Mouse (Mus musculus): ENCODE measurements around the gene Ecsit. TPM values are rescaled to one million over a fixed set of nuclear protein-coding genes. Genes with fewer than 3 reads are reported as not detected.

The Ecsit gene
- polyA plus RNA-seq, 1 experiment from 2014 or later = 32.4 TPM

DNA sequence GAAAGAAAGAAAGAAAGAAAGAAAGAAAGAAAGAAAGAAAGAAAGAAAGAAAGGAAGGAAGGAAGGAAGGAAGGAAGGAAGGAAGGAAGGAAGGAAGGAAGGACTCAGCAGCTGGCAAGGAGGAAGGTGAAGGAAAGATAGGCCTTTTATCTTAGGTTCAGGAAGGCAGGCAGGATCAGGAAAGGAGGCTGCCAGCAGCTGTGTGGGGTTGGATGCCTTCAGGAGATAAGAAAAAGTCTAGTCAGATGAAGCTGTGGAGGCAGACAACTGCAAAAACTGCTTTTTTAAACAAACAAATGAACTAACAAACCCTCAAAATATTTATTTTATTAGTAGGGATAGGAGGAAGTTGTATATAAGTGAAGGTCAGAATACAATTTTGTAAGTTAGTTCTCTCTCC, 36.3 kb upstream of the Ecsit start:
- ATAC-seq (ENCODE audit: low FRiP score) (no peak), DNase-seq (ENCODE audit: low spot score) (no peak)
- Histone ChIP-seq H3K9ac (ENCODE audit: low read depth, low read length) (no peak overlapping the region), H3K9me3 (ENCODE audit: control insufficient read depth, low read length) (no peaks in the 10 kb centered on the region), H3K36me3 (ENCODE audit: control insufficient read depth, insufficient read depth, low read length) (no peaks in the 10 kb centered on the region), H3K4me3 (ENCODE audit: low read depth, low read length) (no peak overlapping the region), H3K4me2 (replicated peaks; ENCODE audit: low read depth, low read length) (no peak overlapping the region), H3K4me1 (replicated peaks; ENCODE audit: control insufficient read depth, insufficient read depth, low read length) (0 out of 2 replicates have a peak, but pooled peaks cover 3% of the 10 kb centered on the region), H3K27ac (ENCODE audit: low read depth, low read length) (no peak overlapping the region), H3K27me3 (ENCODE audit: control insufficient read depth, insufficient read depth, low read length) (no peaks in the 10 kb centered on the region)

DNA sequence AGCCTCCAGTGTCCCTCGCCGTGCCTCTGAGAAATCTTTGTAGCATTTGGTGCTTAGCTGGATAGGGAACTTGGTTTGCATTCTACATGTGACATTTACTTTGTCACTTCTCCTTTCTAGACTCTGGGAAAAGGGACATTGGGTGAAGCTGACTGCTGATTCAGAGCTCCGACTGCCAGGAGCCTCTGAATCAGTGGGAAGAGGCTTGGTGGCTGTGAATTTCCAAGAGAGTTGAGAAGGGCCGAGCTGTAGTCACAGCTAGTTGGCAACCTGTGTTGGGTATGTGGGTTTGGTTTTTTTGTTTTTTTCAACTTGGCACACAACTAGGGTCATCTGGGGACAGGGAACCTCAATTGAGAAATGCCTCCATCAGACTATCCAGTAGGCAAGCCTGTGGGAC, 34.3 kb upstream of the Ecsit start:
- Histone ChIP-seq H3K27me3 (ENCODE audit: control insufficient read depth, insufficient read depth, low read length) (no peaks in the 10 kb centered on the region), H3K36me3 (ENCODE audit: control insufficient read depth, insufficient read depth, low read length) (no peaks in the 10 kb centered on the region), H3K9ac (ENCODE audit: low read depth, low read length) (no peak overlapping the region), H3K4me1 (replicated peaks; ENCODE audit: control insufficient read depth, insufficient read depth, low read length) (peaks cover 7% of the 10 kb centered on the region; the same call in 1 of the 2 replicates), H3K9me3 (ENCODE audit: control insufficient read depth, low read length) (no peaks in the 10 kb centered on the region), H3K4me3 (ENCODE audit: low read depth, low read length) (no peak overlapping the region), H3K27ac (ENCODE audit: low read depth, low read length) (no peak overlapping the region), H3K4me2 (replicated peaks; ENCODE audit: low read depth, low read length) (no peak overlapping the region)
- 85% methylated on average over 4 of the region's 4 CpGs for WGBS
- ATAC-seq (ENCODE audit: low FRiP score) (no peak), DNase-seq (ENCODE audit: low spot score) (no peak)

DNA sequence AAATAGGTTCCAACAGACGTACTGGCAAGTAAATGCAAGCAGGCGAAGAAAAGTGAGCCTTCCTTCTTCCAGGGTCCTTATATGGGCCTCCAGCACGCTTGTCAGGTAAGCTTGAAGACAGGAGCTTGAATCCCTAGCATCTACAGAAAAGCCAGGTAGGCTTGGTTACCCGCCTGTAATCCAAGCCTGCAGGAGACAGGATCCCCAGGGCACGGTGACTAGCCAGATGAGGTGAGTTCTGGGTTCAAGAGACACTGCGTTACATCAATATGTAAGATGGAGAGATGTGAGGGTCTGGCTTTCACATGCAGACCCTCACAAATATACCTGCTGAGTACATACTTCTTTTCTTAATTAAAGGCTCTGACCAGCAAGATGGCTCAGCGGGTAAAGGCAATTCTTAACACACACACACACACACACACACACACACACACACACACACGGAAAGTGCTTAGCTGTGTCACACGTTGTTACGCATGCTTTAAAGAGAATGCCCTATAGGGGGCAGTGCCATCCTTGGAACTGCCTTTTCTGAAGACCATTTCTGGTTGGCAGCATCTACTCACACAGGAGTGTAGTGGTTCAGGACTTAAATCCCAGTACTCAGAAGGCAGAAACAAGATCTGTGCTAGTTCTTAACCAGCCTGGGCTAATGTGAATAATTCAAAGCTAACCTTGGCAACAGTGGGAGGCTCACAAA, 32.7 kb upstream of the Ecsit start:
- ATAC-seq (ENCODE audit: low FRiP score) = no peak
- H3K27ac ChIP-seq (ENCODE audit: low read depth, low read length) = no peak overlapping the region
- H3K4me2 ChIP-seq (replicated peaks; ENCODE audit: low read depth, low read length) = peak overlapping the region; percentile 81
- H3K4me3 ChIP-seq (ENCODE audit: low read depth, low read length) = peak overlapping the region; percentile 85
- DNase-seq (ENCODE audit: low spot score) = peak; percentile 62
- no peaks in the 10 kb centered on the region for H3K27me3 ChIP-seq (ENCODE audit: control insufficient read depth, insufficient read depth, low read length)
- WGBS = 43% methylated on average over 10 of the region's 10 CpGs
- H3K4me1 ChIP-seq (replicated peaks; ENCODE audit: control insufficient read depth, insufficient read depth, low read length) = peaks cover 7% of the 10 kb centered on the region; the same call in 1 of the 2 replicates
- no peaks in the 10 kb centered on the region for H3K9me3 ChIP-seq (ENCODE audit: control insufficient read depth, low read length)
- H3K36me3 ChIP-seq (ENCODE audit: control insufficient read depth, insufficient read depth, low read length) = 0 out of 2 replicates have a peak, but pooled peaks cover under 1% of the 10 kb centered on the region
- H3K9ac ChIP-seq (ENCODE audit: low read depth, low read length) = peak overlapping the region; percentile 96; the same call in 1 of the 2 replicates

DNA sequence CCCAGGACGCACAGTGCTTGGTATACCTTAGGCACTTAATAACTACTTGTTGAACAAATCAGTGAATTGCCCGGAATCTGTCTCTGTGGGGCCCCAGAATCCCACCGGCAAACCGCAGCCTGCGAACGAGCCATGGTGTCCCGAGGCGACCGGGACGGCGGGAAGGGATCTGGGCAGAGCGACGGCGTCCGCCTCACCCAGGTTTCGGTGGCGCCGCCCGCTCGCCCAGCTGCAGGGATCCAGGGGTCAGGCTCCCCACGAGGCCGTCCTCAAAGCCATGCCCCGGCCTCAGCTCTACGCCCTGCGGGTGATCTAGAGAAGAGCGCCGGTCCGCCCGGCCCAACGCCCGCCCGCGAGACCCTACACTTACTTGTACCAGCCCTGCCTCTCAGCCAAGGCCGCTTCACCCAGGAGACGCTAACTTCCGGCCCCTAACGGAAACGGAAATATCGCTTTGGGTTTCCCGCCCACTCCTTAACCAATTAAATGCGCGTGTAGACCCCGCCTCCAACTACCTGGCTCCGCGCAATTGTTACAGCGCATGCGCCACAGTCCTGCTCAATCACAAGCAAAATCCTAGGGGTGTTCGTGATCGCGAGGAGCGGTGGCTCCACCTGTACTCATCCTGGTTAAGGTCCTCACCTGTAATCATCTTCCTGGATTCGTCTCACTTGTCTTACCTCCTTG, 31.6 kb upstream of the Ecsit start, which contains the start of gene Elof1:
TSS of gene Elof1 (minus strand) at position 433 of the 687 bp plus-strand sequence.
- DNase-seq (ENCODE audit: low spot score) = peak; percentile 97
- Histone ChIP-seq H3K36me3 (ENCODE audit: control insufficient read depth, insufficient read depth, low read length) (peaks cover 2% of the 10 kb centered on the region; the same call in 1 of the 2 replicates), H3K27me3 (ENCODE audit: control insufficient read depth, insufficient read depth, low read length) (no peaks in the 10 kb centered on the region), H3K9ac (ENCODE audit: low read depth, low read length) (peak within 1 kb of the TSS; percentile 96), H3K4me1 (replicated peaks; ENCODE audit: control insufficient read depth, insufficient read depth, low read length) (peaks cover 7% of the 10 kb centered on the region; the same call in 1 of the 2 replicates), H3K9me3 (ENCODE audit: control insufficient read depth, low read length) (no peaks in the 10 kb centered on the region), H3K27ac (ENCODE audit: low read depth, low read length) (peak within 1 kb of the TSS; percentile 65), H3K4me2 (replicated peaks; ENCODE audit: low read depth, low read length) (peak within 1 kb of the TSS; percentile 81), H3K4me3 (ENCODE audit: low read depth, low read length) (peak within 1 kb of the TSS; percentile 85)
- WGBS = 0% methylated on average over 51 of the region's 52 CpGs
- ATAC-seq (ENCODE audit: low FRiP score) = peak; percentile 95

DNA sequence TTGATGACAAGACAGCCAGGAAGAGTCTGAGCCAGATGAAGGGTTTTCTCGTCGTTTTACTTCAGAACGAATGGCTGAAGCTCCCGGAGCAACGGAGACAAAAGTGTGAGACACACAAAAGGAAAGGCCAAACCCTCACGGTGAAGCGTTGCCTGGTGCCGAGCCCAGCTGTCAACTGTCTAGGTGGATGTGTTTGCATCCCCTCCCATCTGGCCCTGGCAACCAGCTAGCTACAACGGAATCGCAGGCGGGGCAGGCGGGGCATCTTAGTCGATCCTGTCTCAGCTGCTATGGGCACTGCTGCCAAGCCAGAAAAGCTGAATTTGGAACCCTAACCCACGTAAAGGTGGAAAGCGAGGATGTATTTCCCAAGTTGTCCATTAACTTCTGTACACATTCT, 30.8 kb upstream of the Ecsit start:
- peak overlapping the region; percentile 81 for H3K4me2 ChIP-seq (replicated peaks; ENCODE audit: low read depth, low read length)
- peak overlapping the region; percentile 65; the same call in 1 of the 2 replicates for H3K27ac ChIP-seq (ENCODE audit: low read depth, low read length)
- DNase-seq (ENCODE audit: low spot score) (peak; percentile 43), ATAC-seq (ENCODE audit: low FRiP score) (no peak)
- H3K9me3 ChIP-seq (ENCODE audit: control insufficient read depth, low read length) = no peaks in the 10 kb centered on the region
- peaks cover 8% of the 10 kb centered on the region; the same call in 1 of the 2 replicates for H3K36me3 ChIP-seq (ENCODE audit: control insufficient read depth, insufficient read depth, low read length)
- no peaks in the 10 kb centered on the region for H3K27me3 ChIP-seq (ENCODE audit: control insufficient read depth, insufficient read depth, low read length)
- peak overlapping the region; percentile 85 for H3K4me3 ChIP-seq (ENCODE audit: low read depth, low read length)
- peak overlapping the region; percentile 96 for H3K9ac ChIP-seq (ENCODE audit: low read depth, low read length)
- H3K4me1 ChIP-seq (replicated peaks; ENCODE audit: control insufficient read depth, insufficient read depth, low read length) = peaks cover 7% of the 10 kb centered on the region; the same call in 1 of the 2 replicates
- WGBS = 25% methylated on average over 15 of the region's 15 CpGs

DNA sequence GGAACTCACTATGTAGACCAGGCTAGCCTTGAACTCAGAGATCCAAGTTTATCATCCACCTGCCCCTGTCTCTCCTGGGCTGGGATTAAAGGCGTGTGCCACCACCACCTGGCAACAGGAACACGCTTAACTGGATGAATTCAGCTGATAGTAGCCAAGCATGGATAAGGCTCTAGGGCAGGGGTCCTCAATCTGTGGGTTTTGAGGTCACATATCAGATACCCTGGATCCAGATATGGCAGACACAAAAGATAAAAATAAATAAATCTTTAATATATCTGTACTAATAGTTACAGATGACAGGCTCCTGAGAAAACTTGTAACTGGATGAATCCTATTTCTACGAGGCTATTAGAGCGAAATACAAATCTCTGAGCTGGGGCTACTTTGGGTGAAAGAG, 30.4 kb upstream of the Ecsit start:
- Histone ChIP-seq H3K4me3 (ENCODE audit: low read depth, low read length) (no peak overlapping the region; the same call in 1 of the 2 replicates), H3K27ac (ENCODE audit: low read depth, low read length) (no peak overlapping the region; the same call in 1 of the 2 replicates), H3K4me1 (replicated peaks; ENCODE audit: control insufficient read depth, insufficient read depth, low read length) (peaks cover 7% of the 10 kb centered on the region; the same call in 1 of the 2 replicates), H3K4me2 (replicated peaks; ENCODE audit: low read depth, low read length) (peak overlapping the region; percentile 81), H3K36me3 (ENCODE audit: control insufficient read depth, insufficient read depth, low read length) (peaks cover 8% of the 10 kb centered on the region; the same call in 1 of the 2 replicates), H3K9me3 (ENCODE audit: control insufficient read depth, low read length) (no peaks in the 10 kb centered on the region), H3K9ac (ENCODE audit: low read depth, low read length) (peak overlapping the region; percentile 96), H3K27me3 (ENCODE audit: control insufficient read depth, insufficient read depth, low read length) (no peaks in the 10 kb centered on the region)
- DNase-seq (ENCODE audit: low spot score) = no peak
- WGBS = 87% methylated on average over 4 of the region's 4 CpGs
- no peak for ATAC-seq (ENCODE audit: low FRiP score)

DNA sequence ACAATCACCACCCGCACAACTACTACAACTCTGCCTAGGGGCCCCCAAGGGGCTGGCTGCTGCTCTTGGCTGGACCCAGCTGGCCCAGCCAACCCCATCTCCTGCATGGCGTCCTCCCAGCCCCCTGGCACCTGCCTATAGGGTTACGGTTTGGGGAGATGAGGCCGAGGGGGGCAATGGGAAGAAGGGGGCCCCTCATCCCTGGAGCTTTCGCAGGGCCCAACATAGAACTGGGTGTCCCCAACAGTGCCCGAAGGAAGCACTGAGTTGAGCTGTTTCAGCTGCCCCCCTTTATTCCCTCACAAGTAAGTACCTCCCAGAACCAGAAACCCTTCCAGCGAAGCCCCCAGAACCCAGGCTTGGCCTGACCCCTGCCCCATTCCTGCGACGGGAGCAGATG, 23.0 kb upstream of the Ecsit start:
- H3K36me3 ChIP-seq (ENCODE audit: control insufficient read depth, insufficient read depth, low read length) = peaks cover 11% of the 10 kb centered on the region; the same call in 1 of the 2 replicates
- H3K9me3 ChIP-seq (ENCODE audit: control insufficient read depth, low read length) = no peaks in the 10 kb centered on the region
- DNase-seq (ENCODE audit: low spot score) (no peak), ATAC-seq (ENCODE audit: low FRiP score) (no peak)
- no peak overlapping the region for H3K4me2 ChIP-seq (replicated peaks; ENCODE audit: low read depth, low read length)
- 94% methylated on average over 9 of the region's 9 CpGs for WGBS
- no peak overlapping the region for H3K27ac ChIP-seq (ENCODE audit: low read depth, low read length)
- no peaks in the 10 kb centered on the region for H3K4me1 ChIP-seq (replicated peaks; ENCODE audit: control insufficient read depth, insufficient read depth, low read length)
- H3K9ac ChIP-seq (ENCODE audit: low read depth, low read length) = no peak overlapping the region
- H3K27me3 ChIP-seq (ENCODE audit: control insufficient read depth, insufficient read depth, low read length) = no peaks in the 10 kb centered on the region
- H3K4me3 ChIP-seq (ENCODE audit: low read depth, low read length) = no peak overlapping the region

DNA sequence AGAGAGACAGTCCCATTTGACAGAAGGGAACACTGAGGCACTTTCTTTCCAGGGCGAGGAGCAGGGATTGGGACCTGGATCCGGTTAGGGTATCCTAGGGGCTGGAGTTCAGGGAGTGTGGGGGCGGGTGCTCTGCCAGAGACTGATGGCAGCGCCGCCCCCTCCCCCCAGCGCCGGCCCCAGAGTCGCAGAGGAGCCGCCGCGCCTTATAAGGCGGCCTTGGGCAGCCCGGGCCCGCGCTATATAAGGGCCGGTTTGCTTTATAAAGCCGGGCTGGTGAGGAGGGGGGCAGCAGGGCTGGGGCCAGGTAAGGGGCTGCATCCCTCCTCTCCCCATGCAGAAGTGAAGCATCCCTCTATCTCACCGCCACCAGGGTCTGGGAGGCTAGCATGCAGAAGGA, 14.7 kb upstream of the Ecsit start:
- Histone ChIP-seq H3K27me3 (ENCODE audit: control insufficient read depth, insufficient read depth, low read length) (peaks cover 24% of the 10 kb centered on the region), H3K9ac (ENCODE audit: low read depth, low read length) (no peak overlapping the region), H3K36me3 (ENCODE audit: control insufficient read depth, insufficient read depth, low read length) (no peaks in the 10 kb centered on the region), H3K4me2 (replicated peaks; ENCODE audit: low read depth, low read length) (no peak overlapping the region), H3K27ac (ENCODE audit: low read depth, low read length) (no peak overlapping the region), H3K9me3 (ENCODE audit: control insufficient read depth, low read length) (no peaks in the 10 kb centered on the region), H3K4me1 (replicated peaks; ENCODE audit: control insufficient read depth, insufficient read depth, low read length) (peaks cover 3% of the 10 kb centered on the region; the same call in 1 of the 2 replicates), H3K4me3 (ENCODE audit: low read depth, low read length) (no peak overlapping the region)
- ATAC-seq (ENCODE audit: low FRiP score) = no peak
- DNase-seq (ENCODE audit: low spot score) = no peak
- 4% methylated on average over 18 of the region's 18 CpGs for WGBS

All from hindbrain, embryonic 11.5 days (tissue).